Mouse (Mus musculus): ENCODE data around the gene Srrm3. TPM values are rescaled to one million over a fixed set of nuclear protein-coding genes. Genes with fewer than 3 reads are reported as not detected.

Gene Srrm3
- total RNA-seq, 2 experiments from 2014 or later = 87.6 to 91.5 TPM

GRCm38 (mm10) chr5:135818491-135818890 lies 11.8 kb downstream of the Srrm3 start:
- DNase-seq = no peak
- intact Hi-C loops (cut with DNase I) = no loop called here

GRCm38 (mm10) chr5:135822316-135822944 lies 15.7 kb downstream of the Srrm3 start:
- intact Hi-C loops (cut with DNase I) = no loop called here
- peak; percentile 24 for DNase-seq

GRCm38 (mm10) chr5:135824517-135824916 lies 17.8 kb downstream of the Srrm3 start:
- peak; percentile 64 for DNase-seq
- intact Hi-C loops (cut with DNase I) = no loop called here

DNA sequence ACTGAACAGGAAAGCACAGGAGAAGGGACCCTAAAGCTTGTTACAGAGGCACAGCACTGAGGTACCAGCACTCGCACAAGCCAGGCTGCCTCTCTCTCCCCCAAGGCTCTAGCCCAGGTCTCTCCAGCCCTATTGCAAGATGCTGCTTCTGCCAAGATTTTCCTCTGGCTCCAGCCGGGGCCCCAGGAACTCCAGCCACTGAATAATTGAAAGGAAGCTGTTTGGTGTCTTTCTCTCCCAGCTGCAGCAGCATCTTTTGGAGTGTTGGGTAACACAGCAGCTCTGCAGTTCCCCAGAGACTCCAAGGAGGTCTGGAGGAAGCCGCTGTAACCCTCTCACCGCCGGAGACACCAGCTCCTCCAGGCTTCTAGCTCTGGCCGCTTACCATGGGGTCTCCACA lies 19.5 kb downstream of the Srrm3 start:
- intact Hi-C loops (cut with DNase I) = no loop called here
- no peak for DNase-seq

GRCm38 (mm10) chr5:135829381-135829780 lies 22.7 kb downstream of the Srrm3 start:
- intact Hi-C loops (cut with DNase I) = no loop called here
- DNase-seq = no peak

- intact Hi-C loops (cut with DNase I) = no loop called here
- DNase-seq = no peak
Observed at GRCm38 (mm10) chr5:135832729-135833128, 26.0 kb downstream of the Srrm3 start.

GRCm38 (mm10) chr5:135834769-135835491 lies 28.2 kb downstream of the Srrm3 start:
- peak; percentile 87 for DNase-seq
- intact Hi-C loops (cut with DNase I) = no loop called here

GRCm38 (mm10) chr5:135835492-135835858 lies 28.8 kb downstream of the Srrm3 start:
- intact Hi-C loops (cut with DNase I) = no loop called here
- no peak for DNase-seq

- intact Hi-C loops (cut with DNase I) = no loop called here
- peak; percentile 40 for DNase-seq
Observed at GRCm38 (mm10) chr5:135835981-135836380, 29.3 kb downstream of the Srrm3 start.

DNA sequence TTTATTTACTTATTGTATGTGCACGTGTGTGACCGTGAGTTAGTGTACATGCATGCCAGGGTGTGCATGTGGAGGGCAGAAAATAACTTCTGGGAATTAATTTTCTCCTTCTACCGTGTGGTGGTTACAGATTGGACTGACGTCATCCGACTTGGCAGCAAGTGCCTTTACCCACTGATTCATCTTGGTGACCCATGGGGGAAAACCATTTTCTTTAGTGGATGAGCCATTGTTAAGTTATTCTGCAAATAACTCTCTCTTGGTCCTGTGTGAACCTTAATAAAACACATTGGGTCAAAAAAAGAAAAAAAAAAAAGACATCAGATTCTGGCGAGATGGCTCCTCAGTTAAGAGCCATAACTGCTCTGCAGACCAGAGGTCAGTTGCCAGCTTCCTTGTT lies 35.0 kb downstream of the Srrm3 start:
- DNase-seq = no peak
- intact Hi-C loops (cut with DNase I) = no loop called here

DNA sequence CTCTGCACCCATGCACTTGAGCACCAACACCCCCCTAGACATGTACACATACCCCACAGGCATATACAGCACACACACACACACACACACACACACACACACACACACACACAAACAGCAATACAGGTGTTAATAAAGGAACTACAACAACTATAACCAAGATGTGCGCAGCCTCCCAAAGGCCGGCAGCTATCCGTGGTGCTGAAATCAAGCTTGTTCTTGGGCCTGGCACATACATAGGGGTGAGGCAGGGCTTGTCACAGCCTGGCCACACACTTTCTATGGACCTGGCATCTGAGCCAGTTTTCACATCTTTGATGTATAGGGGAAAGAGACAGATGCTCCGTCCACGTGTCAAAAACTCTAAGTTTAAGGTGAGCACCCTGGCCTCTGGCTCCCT lies 36.7 kb downstream of the Srrm3 start:
- intact Hi-C loops (cut with DNase I) = no loop called here
- DNase-seq = no peak

- intact Hi-C loops (cut with DNase I) = no loop called here
- no peak for DNase-seq
Observed at GRCm38 (mm10) chr5:135845676-135846320, 39.1 kb downstream of the Srrm3 start.

DNA sequence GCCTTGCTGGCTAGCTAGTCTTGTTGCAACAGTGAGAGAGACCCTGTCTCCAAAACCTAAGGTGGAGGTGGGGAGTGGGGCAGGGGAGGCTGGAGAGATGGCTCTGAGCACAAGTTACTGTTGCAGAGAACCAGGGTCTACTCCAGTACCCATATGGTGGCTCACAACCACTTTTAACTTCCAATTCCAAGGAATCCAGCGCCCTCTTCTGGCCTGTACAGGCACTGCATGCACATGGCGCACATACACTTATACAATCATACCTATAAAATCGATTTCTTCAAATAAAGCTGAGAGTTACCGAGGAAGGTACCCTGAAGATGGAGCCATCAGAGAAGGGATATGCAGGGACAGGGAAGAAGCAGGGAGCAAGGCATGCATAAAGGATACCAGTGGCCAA lies 40.8 kb downstream of the Srrm3 start:
- no peak for DNase-seq
- intact Hi-C loops (cut with DNase I) = no loop called here

DNA sequence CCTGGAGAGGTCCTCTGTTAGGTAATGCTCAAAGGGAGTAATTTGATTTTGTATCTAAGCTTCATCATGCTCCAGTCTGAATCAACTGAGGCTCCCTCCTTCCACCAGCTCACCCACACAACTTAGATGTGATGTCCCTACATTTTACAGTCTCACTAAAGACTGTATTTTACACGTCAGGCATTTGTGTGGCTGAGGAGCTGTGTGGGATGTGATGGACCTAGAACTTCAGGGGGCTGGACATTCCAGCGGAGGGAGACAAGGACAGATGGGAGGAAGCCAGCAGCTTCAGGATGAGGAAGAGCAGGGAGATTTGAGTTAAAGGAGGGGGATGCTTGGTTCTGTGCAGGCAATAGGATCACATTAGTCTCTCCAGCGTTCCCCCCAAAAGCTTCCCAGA lies 41.2 kb downstream of the Srrm3 start:
- no peak for DNase-seq
- intact Hi-C loops (cut with DNase I) = no loop called here

DNA sequence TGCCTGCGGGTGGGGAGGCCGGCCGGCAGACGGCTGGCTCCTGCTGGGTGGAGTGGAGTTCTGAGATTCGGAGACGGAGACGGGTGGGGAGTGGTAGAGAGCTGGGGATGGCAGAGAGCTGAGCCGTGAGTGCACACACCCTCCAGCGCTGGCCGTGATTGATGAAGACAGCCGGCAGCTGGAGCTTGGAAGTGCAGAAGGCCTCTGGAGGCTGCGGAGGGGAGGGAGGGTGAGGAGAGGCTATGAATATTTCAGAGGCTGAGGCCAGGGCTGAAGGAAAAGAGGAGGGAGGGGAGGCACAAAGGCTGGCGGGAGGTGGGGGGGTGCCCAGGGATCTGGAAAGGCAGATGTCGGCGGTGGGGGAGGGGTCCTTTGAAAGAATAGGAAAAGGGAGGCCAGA lies 44.3 kb downstream of the Srrm3 start:
- peak; percentile 83 for DNase-seq
- intact Hi-C loops (cut with DNase I) = no loop called here

- intact Hi-C loops (cut with DNase I) = no loop called here
- DNase-seq = no peak
Observed at GRCm38 (mm10) chr5:135851481-135851880, 44.8 kb downstream of the Srrm3 start.

GRCm38 (mm10) chr5:135852421-135852820 lies 45.7 kb downstream of the Srrm3 start:
- DNase-seq = no peak
- intact Hi-C loops (cut with DNase I) = no loop called here

DNA sequence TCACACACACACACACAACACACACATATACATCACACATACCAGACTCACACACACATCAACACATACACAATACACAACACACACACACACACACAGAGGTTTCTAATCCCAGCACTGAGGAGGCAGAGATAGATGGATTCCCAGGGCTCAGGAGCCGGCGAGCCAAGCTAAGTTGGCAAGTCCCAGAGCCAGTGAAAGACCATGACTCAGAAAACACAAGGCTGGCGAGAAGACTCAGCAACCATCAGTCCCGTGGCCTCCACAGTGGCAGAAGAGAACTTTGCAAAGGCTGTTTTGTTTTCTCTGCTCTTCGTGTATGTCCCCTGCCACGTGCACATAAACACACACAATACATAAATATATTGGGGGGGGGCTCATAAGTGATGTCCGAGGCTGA lies 47.0 kb downstream of the Srrm3 start:
- DNase-seq = no peak
- intact Hi-C loops (cut with DNase I) = no loop called here

DNA sequence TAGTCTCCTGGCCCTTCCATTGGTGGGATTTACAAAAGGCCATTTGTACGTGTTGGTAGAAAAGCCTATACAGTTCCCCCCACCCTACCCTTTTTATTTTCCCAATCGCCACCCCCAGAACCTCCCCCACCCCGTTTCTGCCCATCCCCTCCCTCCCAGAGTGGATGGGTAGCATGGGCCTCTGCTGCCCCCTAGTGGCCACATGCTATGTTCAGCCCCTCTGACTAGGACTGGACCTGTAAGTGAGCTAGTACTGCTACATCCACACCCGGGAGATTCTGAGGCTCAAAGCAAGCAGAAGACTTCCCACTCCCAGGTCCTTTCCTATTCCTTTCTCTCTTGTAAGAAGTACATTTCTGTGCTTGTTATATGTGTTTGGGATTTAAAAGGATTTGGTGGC lies 48.5 kb downstream of the Srrm3 start:
- intact Hi-C loops (cut with DNase I) = loop anchor here (5.0 kb wide), 1 partner anchor 58 kb away; no protein-coding TSS in a partner anchor
- DNase-seq = peak; percentile 87

GRCm38 (mm10) chr5:135866662-135867061 lies 60.0 kb downstream of the Srrm3 start:
- DNase-seq = no peak
- intact Hi-C loops (cut with DNase I) = no loop called here

GRCm38 (mm10) chr5:135867637-135868593 lies 61.2 kb downstream of the Srrm3 start:
- DNase-seq = no peak
- intact Hi-C loops (cut with DNase I) = no loop called here

Measured in left cerebral cortex, postnatal 4 days (tissue).